Mouse (Mus musculus): ENCODE measurements around the gene Rnf207. TPM values are rescaled to one million over a fixed set of nuclear protein-coding genes. Genes with fewer than 3 reads are reported as not detected.

Gene Rnf207
- total and polyA plus RNA-seq, 2 experiments from 2014 or later, result 5.7 to 6.6 TPM

- no peak overlapping the region for H3K4me2 ChIP-seq (ENCODE audit: low read depth, low read length)
- no peaks in the 10 kb centered on the region for H3K9me3 ChIP-seq (ENCODE audit: low read length)
- no peaks in the 10 kb centered on the region for H3K36me3 ChIP-seq (ENCODE audit: insufficient read depth, low read length)
- H3K27me3 ChIP-seq (ENCODE audit: insufficient read depth, low read length), result no peaks in the 10 kb centered on the region
- no peak for ATAC-seq
- no peak overlapping the region for H3K4me3 ChIP-seq (ENCODE audit: low read length)
- H3K9ac ChIP-seq (replicated peaks; ENCODE audit: low read length), result no peak overlapping the region
- no peak for TF ChIP-seq CTCF (IDR thresholded peaks at IDR 0.05; ENCODE audit: low read depth)
- peaks cover 7% of the 10 kb centered on the region; the same call in 1 of the 2 replicates for H3K4me1 ChIP-seq (ENCODE audit: insufficient read depth, low read length)
- DNase-seq (ENCODE audit: low spot score), result no peak
- WGBS, result 54% methylated on average over 9 of the region's 9 CpGs
- no peak overlapping the region for H3K27ac ChIP-seq
Measured at GRCm38 (mm10) chr4:152270599-152270998, 48.2 kb downstream of the Rnf207 start.

GRCm38 (mm10) chr4:152269967-152270366 is 48.8 kb downstream of the Rnf207 start:
- TF ChIP-seq CTCF (IDR thresholded peaks at IDR 0.05; ENCODE audit: low read depth), result no peak
- no peaks in the 10 kb centered on the region for H3K27me3 ChIP-seq (ENCODE audit: insufficient read depth, low read length)
- H3K27ac ChIP-seq, result no peak overlapping the region
- no peak overlapping the region for H3K9ac ChIP-seq (replicated peaks; ENCODE audit: low read length)
- DNase-seq (ENCODE audit: low spot score), result no peak
- H3K36me3 ChIP-seq (ENCODE audit: insufficient read depth, low read length), result no peaks in the 10 kb centered on the region
- H3K4me1 ChIP-seq (ENCODE audit: insufficient read depth, low read length), result peaks cover 7% of the 10 kb centered on the region; the same call in 1 of the 2 replicates
- no peak overlapping the region for H3K4me3 ChIP-seq (ENCODE audit: low read length)
- no peak for ATAC-seq
- no peak overlapping the region for H3K4me2 ChIP-seq (ENCODE audit: low read depth, low read length)
- 85% methylated on average over 13 of the region's 13 CpGs for WGBS
- H3K9me3 ChIP-seq (ENCODE audit: low read length), result no peaks in the 10 kb centered on the region

DNA sequence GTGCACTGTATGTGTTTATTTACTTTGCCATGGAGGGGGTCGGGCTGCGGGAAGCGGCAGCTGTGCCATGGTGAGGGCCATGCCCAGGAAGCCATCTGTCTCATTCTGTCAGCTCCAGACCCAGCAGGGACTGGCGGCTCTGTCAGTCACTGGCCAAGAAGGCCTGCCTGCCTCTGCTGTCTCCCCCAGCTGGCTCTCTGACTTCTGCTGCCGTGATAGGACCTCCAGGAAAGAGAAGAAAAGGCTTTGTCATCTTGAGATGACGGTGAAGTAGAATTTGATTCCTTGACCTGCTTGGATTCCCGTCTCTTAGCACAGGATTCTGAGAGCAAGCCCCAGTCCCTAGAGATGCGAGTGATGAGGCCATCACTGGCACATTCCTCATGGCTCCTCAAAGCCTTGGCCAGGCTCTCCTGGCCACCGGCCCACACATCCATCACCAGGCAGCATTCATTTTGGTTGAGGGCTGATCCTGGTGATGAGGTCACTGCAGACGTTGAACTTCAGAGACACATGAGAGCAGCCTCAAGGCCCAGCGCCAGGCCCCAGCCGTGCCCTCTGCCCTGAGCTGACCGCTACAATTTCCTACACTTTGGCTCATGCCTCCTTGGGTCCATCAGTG is 50.9 kb downstream of the Rnf207 start:
- WGBS, result 38% methylated on average over 13 of the region's 13 CpGs
- no peaks in the 10 kb centered on the region for H3K36me3 ChIP-seq (ENCODE audit: insufficient read depth, low read length)
- no peak overlapping the region for H3K4me3 ChIP-seq (ENCODE audit: low read length)
- H3K9me3 ChIP-seq (ENCODE audit: low read length), result no peaks in the 10 kb centered on the region
- H3K4me1 ChIP-seq (ENCODE audit: insufficient read depth, low read length), result peaks cover 6% of the 10 kb centered on the region
- peak; percentile 35 for ATAC-seq
- TF ChIP-seq CTCF (IDR thresholded peaks at IDR 0.05; ENCODE audit: low read depth), result no peak
- no peak overlapping the region for H3K4me2 ChIP-seq (ENCODE audit: low read depth, low read length)
- no peaks in the 10 kb centered on the region for H3K27me3 ChIP-seq (ENCODE audit: insufficient read depth, low read length)
- H3K27ac ChIP-seq, result peak overlapping the region; percentile 0; the same call in 1 of the 2 replicates
- DNase-seq (ENCODE audit: low spot score), result peak; percentile 64
- H3K9ac ChIP-seq (replicated peaks; ENCODE audit: low read length), result no peak overlapping the region

GRCm38 (mm10) chr4:152266236-152266895 is 52.4 kb downstream of the Rnf207 start:
- ATAC-seq (no peak), DNase-seq (ENCODE audit: low spot score) (peak; percentile 65)
- no peak overlapping the region for H3K4me2 ChIP-seq (ENCODE audit: low read depth, low read length)
- no peak for TF ChIP-seq CTCF (IDR thresholded peaks at IDR 0.05; ENCODE audit: low read depth)
- H3K36me3 ChIP-seq (ENCODE audit: insufficient read depth, low read length), result 0 out of 2 replicates have a peak, but pooled peaks cover 1% of the 10 kb centered on the region
- peak overlapping the region; percentile 64 for H3K27ac ChIP-seq
- WGBS, result 35% methylated on average over 10 of the region's 10 CpGs
- H3K27me3 ChIP-seq (ENCODE audit: insufficient read depth, low read length), result no peaks in the 10 kb centered on the region
- no peak overlapping the region for H3K4me3 ChIP-seq (ENCODE audit: low read length)
- H3K4me1 ChIP-seq (ENCODE audit: insufficient read depth, low read length), result peaks cover 6% of the 10 kb centered on the region
- no peak overlapping the region for H3K9ac ChIP-seq (replicated peaks; ENCODE audit: low read length)
- H3K9me3 ChIP-seq (ENCODE audit: low read length), result no peaks in the 10 kb centered on the region

DNA sequence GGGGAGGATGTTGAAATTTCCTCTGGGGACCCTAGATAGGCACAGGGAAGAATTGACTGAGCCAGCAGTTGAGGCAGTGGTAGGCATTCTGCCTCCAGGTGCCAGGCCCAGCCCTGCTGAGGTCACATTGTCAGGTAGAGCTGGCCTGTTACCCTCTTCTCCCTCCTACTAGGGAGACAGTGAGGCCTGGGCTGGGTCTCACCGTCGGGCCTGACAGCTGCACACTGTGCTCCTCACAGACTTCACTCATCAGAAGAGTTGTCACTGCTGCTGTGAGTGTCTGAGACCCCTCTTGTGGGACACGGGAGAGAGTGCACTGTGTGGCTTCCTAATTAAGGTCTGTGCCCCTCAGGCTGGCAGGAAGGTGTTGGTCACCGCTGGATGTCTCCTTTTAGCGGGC is 53.0 kb downstream of the Rnf207 start:
- Histone ChIP-seq H3K9ac (replicated peaks; ENCODE audit: low read length) (no peak overlapping the region), H3K9me3 (ENCODE audit: low read length) (no peaks in the 10 kb centered on the region), H3K27me3 (ENCODE audit: insufficient read depth, low read length) (no peaks in the 10 kb centered on the region), H3K4me2 (ENCODE audit: low read depth, low read length) (no peak overlapping the region), H3K4me1 (ENCODE audit: insufficient read depth, low read length) (peaks cover 6% of the 10 kb centered on the region), H3K36me3 (ENCODE audit: insufficient read depth, low read length) (0 out of 2 replicates have a peak, but pooled peaks cover 6% of the 10 kb centered on the region), H3K27ac (peak overlapping the region; percentile 64), H3K4me3 (ENCODE audit: low read length) (no peak overlapping the region)
- no peak for TF ChIP-seq CTCF (IDR thresholded peaks at IDR 0.05; ENCODE audit: low read depth)
- DNase-seq (ENCODE audit: low spot score) (no peak), ATAC-seq (no peak; the same call in 1 of the 2 replicates)
- 36% methylated on average over 5 of the region's 5 CpGs for WGBS

GRCm38 (mm10) chr4:152264867-152265568 is 53.8 kb downstream of the Rnf207 start:
- Histone ChIP-seq H3K27ac (peak overlapping the region; percentile 64; the same call in 1 of the 2 replicates), H3K9me3 (ENCODE audit: low read length) (no peaks in the 10 kb centered on the region), H3K27me3 (ENCODE audit: insufficient read depth, low read length) (no peaks in the 10 kb centered on the region), H3K4me2 (ENCODE audit: low read depth, low read length) (no peak overlapping the region), H3K36me3 (ENCODE audit: insufficient read depth, low read length) (peaks cover 10% of the 10 kb centered on the region; the same call in 1 of the 2 replicates), H3K4me1 (ENCODE audit: insufficient read depth, low read length) (peaks cover 6% of the 10 kb centered on the region), H3K4me3 (ENCODE audit: low read length) (no peak overlapping the region), H3K9ac (replicated peaks; ENCODE audit: low read length) (no peak overlapping the region)
- no peak for ATAC-seq
- TF ChIP-seq CTCF (IDR thresholded peaks at IDR 0.05; ENCODE audit: low read depth), result peak; percentile 60
- peak; percentile 54 for DNase-seq (ENCODE audit: low spot score)
- 93% methylated on average over 9 of the region's 9 CpGs for WGBS

Measured in hindbrain, postnatal 0 days (tissue).